Mouse (Mus musculus) yolk sac, embryonic 10.5 days (tissue): ENCODE data around the gene Ints11.

Source experiments
- DNase-seq: peaks from one replicate; pipeline ENCODE4 v3.0.0-alpha.2; 2017; ENCODE audit warnings: low spot score

Gene Ints11

DNA sequence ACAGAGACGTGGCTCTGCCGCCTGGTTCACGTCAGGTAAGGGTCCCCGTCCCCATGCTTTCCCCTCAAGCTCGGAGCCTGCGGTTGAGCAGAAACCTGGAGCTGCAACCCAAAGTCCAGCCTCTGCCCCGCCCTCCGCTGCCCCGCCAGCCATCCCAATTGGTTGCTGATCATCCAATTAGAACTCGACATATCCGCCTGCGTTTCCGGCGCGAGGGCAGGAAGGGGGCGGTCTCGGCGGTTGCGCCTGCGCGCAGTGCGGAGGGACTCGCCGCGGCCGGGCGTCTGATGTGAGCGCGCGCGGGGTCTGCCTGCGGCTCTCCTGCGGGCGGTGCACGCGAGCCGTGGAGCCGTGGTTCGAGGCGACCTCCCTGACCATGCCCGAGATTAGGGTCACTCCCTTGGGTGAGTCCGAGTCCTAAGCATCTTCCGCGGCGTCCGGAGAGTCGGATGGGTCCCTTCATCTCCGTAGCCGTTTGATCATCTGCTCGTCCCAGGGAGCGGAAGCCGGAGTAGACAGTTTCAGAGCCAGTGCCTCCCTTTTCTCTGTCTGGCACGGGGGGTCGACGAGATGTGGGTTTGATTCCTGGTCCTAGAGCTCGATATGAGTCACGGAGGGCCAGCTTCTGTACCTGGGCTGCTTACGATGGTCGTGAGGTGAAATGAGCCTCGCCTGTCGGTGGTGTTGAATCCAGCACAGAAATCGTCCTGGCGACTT is at the start of gene Ints11, which contains the start of gene Cptp:
Gene Ints11 (plus strand): TSS at position 230 of the 717 bp plus-strand sequence.
Gene Cptp (minus strand): TSS at position 124 of the 717 bp plus-strand sequence.
- DNase-seq: peak; percentile 97

DNA sequence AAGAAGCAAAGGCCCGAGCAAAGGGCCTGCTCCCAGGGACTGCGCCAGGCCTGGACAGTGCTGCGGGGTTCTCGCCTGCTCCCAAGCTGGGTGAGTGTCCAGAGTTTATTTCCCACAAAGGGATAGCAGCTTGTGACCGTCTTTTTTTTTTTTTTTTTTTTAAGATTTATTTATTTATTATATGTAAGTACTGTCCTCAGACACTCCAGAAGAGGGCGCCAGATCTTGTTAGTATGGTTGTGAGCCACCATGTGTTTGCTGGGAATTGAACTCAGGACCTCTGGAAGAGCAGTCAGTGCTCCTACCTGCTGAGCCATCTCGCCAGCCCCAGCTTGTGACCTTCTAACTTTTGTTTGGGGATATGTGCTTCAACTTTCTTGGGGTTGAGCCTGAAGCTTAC is 48.3 kb upstream of the Ints11 start:
- no peak for DNase-seq

DNA sequence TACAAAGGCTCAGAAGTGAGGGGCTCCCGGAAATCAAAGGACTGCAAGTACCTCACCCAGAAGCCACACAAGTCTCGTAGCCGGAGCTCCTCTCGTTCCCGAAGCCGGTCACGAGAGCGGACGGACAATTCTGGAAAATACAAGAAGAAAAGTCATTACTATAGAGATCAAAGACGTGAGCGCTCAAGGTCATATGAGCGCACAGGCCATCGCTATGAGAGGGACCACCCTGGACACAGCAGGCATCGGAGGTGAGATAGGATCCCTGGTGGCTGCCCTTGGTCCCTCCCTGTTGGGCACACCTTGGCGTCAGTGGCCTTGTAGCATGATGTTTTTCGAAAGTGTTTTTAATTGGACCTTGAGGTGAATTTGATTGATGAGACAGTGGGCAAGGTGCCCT is 45.9 kb upstream of the Ints11 start:
- no peak for DNase-seq

DNA sequence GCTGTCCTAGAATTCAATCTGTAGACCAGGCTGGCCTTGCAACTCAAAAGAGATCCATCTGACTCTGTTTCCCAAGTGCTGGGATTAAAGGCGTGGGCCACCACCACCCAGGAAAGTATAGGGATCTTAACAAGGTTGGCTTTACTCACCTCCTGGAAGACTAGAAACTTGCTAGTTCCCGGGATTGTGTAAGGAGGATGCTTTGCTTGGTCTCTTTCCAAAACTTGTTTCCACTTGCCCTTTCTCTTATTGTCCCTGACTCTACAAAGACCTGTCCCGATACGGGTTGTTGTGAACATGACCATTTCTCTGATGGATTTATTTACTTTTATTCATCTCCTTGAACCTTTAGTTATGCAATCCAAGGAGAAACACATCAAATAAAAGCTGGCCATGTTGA is 39.5 kb upstream of the Ints11 start:
- DNase-seq: no peak

DNA sequence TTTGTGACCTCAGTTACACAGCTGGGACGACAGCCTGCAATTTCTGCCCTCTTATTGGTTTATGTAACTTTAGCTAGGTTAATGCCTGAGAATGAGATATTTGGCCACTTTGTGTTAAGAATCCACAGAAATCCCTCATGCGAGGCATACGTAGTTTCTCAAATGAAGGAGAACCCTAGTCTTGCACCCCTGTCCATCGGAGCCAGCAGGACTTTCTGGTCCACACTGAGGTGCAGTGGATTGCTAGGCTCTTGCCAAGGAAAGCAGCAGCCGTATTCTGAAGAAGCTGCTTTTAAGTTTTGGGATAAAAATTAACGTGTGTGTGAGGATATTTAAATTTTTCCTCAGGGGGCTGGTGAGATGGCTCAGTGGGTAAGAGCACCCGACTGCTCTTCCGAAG is 38.8 kb upstream of the Ints11 start:
- no peak for DNase-seq

DNA sequence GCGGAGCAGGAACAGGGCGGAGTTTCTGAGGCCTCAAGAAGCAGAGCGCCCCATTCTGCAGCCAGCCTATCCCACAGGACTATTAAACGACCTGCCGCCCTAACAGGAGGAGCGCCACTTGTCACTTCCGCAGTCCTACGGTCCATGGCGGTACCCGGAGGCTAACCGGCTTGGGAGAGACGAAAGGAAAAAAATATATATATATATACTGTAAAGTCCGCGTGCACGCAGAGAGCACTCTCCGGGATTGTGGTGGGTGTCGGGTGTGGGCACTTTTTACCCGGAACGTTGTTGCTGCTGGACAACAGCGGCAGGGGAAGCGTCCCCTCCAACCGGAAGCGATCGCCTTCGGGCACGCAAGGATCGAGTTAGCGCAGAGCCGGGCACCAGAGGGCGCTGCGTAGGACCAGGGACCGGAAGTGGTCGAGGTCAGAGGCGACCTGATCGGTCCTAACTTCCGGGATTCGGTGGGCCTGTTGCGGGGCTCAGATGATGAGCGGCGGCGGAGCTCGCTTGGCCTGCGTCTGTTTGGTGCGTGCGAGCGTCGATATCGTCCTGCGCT is 38.1 kb upstream of the Ints11 start, which contains the start of gene Aurkaip1:
Gene Aurkaip1 (plus strand): TSS at position 68 of the 562 bp plus-strand sequence.
- DNase-seq: peak; percentile 96

DNA sequence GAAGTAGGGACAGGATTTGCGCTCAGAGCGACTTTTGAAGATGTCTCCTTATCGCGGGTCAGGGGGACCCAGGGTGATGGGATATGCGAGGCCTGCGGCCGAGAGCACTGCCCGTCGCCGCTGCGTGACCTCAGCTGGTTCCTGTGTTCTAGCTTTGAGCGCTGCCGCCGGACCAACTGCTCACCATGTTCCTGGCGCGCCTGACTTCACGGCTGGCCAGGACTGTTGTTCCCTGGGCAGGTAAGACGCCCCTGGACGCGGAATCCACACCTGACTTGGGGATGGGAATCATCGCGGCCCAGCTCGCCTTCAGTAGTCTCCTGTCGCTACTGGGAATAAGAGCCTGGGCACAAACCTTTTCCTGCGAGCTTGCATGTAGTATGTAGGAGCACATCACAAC is 37.5 kb upstream of the Ints11 start:
- no peak for DNase-seq

DNA sequence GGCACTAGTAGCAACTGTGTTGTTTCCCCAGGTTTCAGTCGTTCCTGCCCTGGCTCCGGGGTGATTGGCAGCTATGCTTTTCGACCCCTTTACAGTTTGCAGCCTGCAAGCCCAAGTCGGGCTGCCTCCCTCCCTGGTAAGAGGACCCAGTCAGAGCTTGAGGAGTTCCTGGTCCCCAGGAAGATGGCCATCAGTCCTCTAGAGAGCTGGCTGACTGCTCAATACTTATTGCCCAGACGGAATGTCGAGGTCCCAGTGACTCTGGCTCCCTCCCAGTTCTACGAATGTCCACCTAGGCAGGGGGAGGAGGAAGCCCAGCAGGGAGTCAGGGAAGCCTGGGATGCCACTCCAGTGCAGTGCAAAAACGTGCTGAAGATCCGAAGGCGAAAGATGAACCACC is 37.0 kb upstream of the Ints11 start:
- no peak for DNase-seq

DNA sequence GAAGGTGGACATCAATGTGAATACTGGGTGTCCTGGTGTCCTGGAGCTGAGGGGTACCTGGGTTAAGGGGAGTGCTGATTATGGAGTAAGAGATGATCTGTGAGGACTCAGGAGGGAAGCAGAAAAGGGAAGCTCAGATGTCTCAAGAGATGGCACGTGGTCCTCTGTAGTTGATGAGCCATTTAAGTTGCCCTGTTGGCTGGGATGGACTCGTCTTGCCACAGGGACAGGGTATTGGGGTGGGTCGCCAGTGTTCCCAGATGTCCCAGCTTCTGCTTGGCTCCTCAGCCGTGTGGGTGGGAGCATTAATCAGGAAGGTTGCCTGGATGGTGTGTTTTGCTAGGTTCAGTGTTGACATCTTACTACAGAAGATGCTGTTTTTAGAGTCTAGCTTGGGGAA is 36.1 kb upstream of the Ints11 start:
- no peak for DNase-seq

DNA sequence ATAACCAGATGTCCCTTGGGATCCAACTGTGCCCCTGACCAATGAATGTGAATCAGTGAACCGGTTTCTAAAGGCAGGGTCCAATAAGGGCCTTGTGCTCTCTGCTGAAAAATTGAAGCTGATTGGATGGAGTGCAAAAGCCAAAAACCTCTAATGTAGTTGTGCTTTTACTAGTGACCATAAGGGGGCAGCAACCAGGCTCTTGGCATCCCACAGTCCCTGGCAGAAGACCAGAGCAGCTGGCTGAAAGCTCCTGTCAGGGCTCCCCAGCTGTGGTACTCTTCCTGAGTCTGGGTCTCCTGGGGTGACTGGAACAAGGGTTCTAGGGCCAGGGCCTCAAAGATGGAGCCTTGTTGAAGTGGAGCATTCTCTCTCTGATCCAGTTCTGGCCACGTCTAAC is 35.5 kb upstream of the Ints11 start:
- DNase-seq: peak; percentile 64

DNA sequence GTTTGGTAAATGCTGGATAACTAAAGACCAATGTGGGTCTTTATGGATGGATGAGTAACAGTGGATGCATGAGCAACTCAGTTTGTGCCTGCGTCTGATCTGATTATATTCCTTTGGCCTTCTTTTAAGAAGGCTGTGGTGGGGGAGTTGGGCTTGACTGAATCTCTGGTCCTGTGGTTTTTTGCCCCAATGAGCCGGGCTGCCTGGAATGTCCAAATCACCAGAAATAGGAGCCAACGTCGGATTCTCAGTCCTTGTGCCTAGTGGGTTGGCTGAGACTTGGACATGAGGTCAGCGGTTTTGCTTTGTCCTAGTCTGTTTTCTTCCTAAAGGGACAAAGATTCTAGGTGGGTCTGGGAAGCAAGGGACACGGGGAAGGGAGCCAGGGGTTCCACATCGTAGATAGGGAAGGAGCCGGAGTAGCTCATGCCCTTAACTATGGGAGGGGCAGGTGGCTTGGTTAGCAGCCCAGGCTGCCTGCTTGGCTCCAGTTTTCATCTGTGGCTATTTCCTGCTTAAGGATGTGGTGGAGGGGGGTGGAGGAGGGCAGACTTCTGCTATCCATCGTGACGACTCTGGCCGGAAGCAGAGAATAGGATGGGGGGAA is 31.8 kb upstream of the Ints11 start:
- no peak for DNase-seq

DNA sequence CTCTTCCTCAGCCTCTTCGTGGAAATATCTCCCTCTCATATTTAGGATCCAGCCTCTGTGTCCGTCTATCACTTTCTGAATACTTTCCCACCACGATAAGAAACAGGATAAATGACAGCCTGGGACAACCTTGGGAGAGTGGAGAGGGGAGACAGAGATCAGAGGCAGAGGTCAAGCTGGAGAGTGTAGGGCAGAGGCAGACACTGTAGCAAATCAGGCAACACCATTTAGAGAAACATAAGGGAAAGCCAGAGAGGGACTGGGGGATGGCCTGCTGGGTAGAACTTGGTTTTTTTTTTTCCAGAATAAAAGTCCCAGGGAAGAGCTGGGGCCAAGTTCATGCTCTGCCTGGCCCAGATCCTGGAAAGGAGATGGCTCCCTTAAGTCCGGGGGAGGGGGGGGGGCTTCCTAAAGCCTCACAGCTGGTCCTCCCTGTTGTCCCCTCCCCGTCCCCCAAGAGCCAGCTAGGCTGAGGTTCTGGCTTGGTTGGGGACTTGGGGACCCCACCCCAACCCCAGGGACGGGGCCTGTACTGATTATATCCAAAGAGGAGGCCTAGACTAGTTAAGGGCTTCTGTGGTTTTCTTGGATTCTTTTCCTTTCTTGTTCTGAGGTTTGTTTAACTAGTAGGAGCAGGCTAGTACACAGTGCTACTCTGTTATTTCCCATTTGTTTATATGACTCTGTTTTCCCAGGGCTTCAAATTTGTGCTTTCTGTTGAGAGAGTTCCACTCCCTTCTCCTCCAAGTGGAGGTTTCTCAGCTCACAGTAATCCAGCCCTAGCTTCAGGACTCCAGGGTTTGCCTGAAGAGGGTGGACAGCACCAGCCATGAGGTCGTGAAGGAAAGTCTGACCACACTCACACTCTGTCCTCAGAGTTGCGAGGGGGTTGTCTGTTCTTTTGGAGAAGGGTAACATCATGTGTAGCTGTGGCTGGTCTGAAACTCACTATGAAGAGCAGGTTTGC is 30.9 kb upstream of the Ints11 start:
- no peak for DNase-seq

DNA sequence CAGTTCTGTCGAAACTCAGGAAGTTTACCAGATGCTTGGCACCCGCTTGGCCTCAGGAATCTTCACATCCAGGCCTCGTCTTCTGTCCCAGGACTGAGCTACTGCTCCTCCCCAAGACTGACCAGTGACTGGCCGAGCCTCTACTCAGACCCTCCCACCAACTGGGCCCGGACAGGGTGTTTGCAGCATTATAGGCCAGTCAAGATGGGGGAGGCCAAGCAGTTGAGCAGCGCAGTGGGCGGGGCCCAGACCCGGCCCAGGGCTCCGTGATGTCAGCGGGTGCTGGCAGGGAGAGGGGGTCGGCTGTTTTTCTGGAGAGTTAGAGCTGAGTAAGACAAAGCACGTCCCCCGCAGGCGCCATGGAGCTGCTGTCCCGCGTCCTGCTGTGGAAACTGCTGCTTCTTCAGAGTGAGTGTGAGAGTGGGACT is 29.8 kb upstream of the Ints11 start, which contains the start of gene Mxra8:
Gene Mxra8 (plus strand): TSS at position 198 of the 428 bp plus-strand sequence.
- peak; percentile 88 for DNase-seq

DNA sequence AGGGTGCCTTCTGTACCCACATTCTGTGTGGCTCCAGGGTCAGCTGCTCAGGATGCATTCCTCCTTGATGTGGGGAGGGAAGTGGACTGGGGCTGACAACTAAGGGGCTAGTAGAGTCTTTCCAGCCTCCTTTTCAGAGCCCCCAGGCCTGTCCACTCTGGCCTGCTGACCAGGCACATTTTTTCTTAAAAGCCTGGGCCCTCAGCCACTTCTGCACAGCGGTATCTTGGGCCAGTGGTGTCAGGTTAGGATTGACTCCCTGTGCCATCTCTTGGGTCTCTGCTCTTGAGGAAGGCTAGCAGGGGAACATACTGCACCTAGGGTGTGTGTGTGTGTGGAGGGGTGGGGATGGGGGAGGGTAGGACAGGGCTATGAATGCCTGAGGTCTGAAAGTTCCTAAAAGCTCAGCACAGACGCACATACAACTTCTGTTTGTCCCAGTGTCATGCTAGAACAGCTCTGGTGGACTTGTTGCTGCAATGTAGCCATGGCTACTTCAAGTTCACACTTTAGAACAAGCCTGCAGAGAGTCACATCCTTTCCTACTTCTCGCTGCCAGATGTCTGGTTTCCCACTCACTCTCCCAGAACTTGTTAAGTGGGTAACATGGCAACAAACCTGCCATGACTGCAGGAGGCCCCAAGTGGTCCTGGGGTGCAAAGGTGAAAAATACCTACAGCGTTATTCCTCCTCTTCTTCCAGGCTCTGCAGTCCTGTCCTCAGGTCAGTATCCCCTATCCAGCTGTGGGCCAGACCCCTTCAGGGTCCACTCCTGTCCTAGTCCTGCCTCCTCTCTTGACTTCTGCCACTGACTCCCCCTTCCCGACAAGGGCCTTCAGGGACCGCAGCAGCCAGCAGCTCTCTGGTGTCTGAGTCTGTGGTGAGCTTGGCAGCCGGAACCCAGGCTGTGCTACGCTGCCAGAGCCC is 29.0 kb upstream of the Ints11 start:
- DNase-seq: no peak

DNA sequence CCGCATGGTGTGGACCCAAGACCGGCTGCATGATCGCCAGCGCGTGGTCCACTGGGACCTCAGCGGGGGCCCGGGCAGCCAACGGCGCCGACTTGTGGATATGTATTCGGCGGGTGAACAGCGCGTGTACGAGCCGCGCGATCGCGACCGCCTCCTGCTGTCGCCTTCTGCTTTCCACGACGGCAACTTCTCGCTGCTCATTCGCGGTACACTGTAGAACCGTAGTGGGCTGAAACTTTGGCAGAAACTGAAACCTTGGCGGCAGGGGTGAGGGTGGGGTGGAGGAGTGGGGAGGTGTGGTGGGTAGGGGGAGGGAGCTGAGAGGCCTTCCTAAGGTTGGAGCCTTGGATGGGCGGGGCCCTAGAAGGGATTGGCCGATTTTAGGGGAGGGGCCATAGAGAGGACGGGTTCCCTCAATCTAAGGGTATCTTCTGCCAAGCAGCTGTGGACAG is 28.3 kb upstream of the Ints11 start:
- peak; percentile 64 for DNase-seq

DNA sequence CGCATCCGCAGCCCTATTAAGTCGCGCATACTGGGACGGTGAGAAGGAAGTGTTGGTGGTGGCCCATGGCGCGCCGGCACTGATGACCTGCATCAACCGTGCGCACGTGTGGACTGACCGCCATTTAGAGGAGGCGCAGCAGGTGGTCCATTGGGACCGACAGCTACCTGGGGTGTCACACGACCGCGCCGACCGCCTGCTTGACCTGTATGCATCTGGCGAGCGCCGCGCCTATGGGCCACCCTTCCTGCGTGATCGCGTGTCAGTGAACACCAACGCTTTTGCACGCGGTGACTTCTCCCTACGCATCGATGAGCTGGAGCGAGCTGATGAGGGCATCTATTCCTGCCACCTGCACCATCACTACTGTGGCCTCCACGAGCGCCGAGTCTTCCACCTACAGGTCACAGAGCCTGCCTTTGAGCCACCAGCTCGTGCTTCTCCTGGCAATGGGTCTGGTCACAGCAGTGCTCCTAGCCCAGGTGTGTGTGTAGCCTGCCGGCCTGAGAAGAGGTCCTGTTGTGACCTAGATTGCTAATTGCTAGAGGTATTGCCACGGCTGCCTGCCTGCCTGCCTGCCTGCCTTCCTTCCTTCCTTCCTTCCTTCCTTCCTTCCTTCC is 27.6 kb upstream of the Ints11 start:
- DNase-seq: no peak

DNA sequence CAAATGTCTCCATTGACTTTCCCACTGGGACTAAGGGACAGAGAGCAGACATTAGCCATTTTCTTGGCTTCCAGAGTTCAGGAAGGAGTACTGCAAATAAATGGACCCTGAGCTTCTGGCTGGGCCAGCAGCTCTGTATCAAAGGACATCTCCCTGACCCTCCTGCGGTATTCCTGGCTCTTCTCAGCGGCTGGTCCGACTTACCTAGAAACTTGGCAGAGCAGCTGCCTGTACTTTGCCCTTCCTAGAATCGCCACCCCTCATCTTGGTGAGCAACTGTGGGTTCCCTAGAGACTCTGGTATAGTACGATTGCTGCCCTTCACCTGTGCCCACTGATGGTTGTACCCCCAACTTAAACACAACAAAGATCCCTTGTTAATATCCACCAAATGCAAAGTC is 26.1 kb upstream of the Ints11 start:
- no peak for DNase-seq

DNA sequence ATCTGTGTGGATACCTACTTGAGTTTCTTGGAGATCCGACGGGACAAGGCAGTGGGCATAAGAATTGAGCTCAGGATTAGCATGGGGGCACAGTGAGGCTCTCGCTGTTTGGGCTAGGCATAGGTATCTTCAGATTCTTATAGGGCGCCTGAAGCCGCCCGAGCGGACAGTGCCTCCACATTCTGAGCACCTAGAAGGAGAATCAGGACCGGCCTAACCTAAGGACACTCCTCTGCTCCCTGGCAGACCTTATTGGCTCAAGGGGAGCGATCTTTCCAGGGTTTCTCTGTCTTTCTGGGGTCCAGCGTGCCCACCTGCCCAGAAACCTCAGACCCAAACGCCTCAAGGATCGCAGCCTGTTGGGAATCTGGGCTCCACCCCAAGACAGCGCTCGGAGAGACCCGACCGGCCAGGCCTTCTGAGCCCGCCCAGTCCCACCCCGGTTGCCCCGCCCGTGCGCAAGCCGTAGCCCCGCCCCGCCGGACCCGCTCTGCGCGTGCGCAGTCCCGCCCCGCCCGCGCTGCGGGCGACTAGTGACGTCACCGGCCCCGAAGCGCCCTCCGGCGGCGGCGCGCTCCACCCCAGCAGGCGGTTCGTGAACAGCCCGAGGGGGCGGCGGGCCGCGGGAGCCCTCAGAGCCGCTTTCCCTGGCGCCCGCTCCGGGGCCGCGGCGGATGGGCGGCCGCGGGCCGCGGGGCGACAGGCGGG is 22.3 kb upstream of the Ints11 start, which contains the start of gene Dvl1:
Gene Dvl1 (plus strand): TSS at position 532 of the 708 bp plus-strand sequence.
- DNase-seq: peak; percentile 92

DNA sequence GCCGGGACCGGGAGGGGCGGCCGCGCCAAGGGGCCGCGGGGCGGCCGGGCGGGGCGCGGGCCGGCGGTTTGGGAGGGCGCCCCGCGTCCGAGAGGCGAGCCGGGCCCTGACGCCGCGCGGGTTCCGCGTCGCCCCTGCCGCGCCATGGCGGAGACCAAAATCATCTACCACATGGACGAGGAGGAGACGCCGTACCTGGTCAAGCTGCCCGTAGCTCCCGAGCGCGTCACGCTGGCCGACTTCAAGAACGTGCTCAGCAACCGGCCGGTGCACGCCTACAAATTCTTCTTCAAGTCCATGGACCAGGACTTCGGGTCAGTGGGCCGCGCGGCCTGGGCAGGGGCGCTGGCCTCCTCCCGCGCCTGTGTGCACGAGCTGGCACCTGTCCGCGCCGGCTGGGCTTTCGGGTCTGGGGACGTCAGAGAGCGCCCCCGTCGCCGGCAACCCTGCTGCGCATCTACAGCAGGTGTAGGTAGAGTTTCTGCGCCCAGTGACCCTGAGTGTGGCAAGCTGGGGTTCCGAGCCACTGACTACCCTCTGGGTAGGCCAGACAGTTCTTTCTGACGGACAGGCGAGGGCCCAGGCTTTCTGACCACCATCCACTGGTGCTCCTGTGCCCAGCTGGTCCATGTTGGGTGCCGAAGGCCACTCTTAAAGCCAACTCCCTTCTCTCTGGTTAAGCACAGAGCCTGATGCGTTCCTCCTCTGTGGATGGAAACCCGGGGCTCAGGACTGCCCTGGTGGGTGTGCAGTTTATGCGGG is 21.6 kb upstream of the Ints11 start:
- DNase-seq: peak; percentile 55
